Mouse (Mus musculus) stomach, postnatal 0 days (tissue): ENCODE results near the gene Kdm8.

Source experiments
- CTCF ChIP-seq: IDR thresholded peaks from 2 replicates; pipeline ENCODE4 v1.5.1; 2016; ENCODE audit warnings: antibody characterized with exemption, low read depth, mild to moderate bottlenecking, moderate library complexity
- EP300 ChIP-seq: optimal IDR thresholded peaks from 2 replicates; pipeline ENCODE3; 2016; ENCODE audit warnings: antibody characterized with exemption

DNA sequence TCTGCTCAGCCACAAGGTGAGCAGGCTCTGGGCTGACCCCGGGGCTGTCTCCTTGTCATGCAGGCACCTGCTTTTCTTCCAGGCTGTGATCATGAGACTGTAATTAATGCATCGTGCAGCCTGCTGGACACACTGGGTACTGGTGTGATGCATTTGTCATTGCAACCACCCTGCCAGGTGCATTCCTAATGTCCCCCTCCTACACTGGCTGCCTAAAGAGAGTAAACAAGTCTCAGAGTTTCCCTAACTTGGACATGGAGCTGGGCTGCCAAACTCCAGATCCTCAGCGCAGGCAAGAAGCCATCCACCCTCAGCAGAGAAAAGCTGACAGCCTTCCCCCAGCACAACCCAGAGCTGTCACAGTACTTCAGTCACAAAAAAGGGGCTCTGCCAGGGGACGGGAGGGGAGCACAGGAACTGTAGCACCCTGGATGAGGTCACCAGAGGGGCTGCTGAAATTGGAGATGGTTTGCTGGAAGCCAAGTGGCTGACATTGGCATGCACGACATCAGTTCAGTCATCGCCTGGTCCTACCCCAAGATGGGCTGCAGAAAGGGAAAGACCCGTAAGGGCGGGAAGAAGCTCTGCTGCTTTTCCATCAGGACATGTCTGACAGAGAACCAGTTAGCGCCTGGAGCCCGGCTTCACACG is 31.2 kb downstream of the Kdm8 start:
- TF ChIP-seq CTCF = peak; percentile 48
- no peak for TF ChIP-seq EP300
